Mouse (Mus musculus): ENCODE measurements around the gene Galnt9. TPM values are rescaled to one million over a fixed set of nuclear protein-coding genes. Genes with fewer than 3 reads are reported as not detected.

Galnt9 gene
- polyA plus RNA-seq, 1 experiment: 1.3 TPM

GRCm38 (mm10) chr5:110516390-110516789 is 27.8 kb upstream of the Galnt9 start:
- peaks cover 2% of the 10 kb centered on the region; the same call in 1 of the 2 replicates for H3K4me1 ChIP-seq (ENCODE audit: control insufficient read depth, insufficient read depth, insufficient read length)
- no peaks in the 10 kb centered on the region for H3K36me3 ChIP-seq (ENCODE audit: control insufficient read depth, insufficient read depth, low read length)
- TF ChIP-seq CTCF (IDR thresholded peaks at IDR 0.05; ENCODE audit: extremely low read depth, insufficient read depth, insufficient read length, insufficient replicate concordance) (no peak), POLR2A (IDR thresholded peaks at IDR 0.05; ENCODE audit: low read depth, low read length) (no peak)
- 66% methylated on average over 4 of the region's 4 CpGs for WGBS
- no peak overlapping the region for H3K4me3 ChIP-seq (ENCODE audit: extremely low read depth, insufficient read depth, insufficient read length)
- H3K27me3 ChIP-seq (ENCODE audit: control insufficient read depth, insufficient read depth, low read length): no peaks in the 10 kb centered on the region
- no peak overlapping the region for H3K27ac ChIP-seq (ENCODE audit: insufficient read depth, low read length)
- no peak for DNase-seq (ENCODE audit: low read depth in 1 of 2, low spot score in 2 of 2)

DNA sequence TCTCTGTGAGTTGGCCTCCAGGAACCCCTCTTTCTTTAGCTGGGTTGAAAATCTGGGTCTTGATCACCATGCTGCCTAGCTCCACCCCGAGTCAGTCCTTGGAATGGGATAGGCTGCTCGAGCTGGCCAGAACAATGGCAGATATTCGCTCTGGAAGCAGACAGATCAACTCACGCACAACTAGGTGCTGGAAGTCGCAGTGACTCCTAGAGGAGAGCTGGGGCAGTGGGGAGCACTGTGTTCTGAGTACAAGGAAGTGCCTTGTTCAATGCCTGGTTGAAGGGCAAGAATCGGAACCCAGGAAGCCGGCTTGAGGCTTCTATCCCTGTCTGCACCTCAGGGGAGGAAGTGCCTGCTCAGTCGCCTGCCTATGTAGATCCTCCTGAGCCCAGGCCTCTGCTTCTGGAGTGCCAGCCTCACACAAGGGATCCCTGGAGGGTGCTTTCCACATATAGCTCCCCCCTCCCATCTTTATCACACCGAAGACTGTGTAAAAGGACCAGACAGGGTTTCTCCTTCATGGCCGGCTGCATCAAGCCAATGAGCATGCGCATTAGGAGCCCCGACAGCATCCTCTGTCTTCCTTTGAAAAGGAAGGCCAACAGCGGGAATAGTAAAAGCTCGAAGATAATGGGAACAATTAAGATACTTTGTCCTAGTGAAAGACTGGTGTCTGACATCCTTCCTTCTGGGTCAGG is 25.9 kb upstream of the Galnt9 start:
- Histone ChIP-seq H3K36me3 (ENCODE audit: control insufficient read depth, insufficient read depth, low read length) (no peaks in the 10 kb centered on the region), H3K27me3 (ENCODE audit: control insufficient read depth, insufficient read depth, low read length) (no peaks in the 10 kb centered on the region), H3K4me3 (ENCODE audit: extremely low read depth, insufficient read depth, insufficient read length) (no peak overlapping the region), H3K4me1 (ENCODE audit: control insufficient read depth, insufficient read depth, insufficient read length) (peaks cover 2% of the 10 kb centered on the region; the same call in 1 of the 2 replicates), H3K27ac (ENCODE audit: insufficient read depth, low read length) (no peak overlapping the region)
- TF ChIP-seq POLR2A (IDR thresholded peaks at IDR 0.05; ENCODE audit: low read depth, low read length) (no peak), CTCF (IDR thresholded peaks at IDR 0.05; ENCODE audit: extremely low read depth, insufficient read depth, insufficient read length, insufficient replicate concordance) (no peak)
- WGBS: 57% methylated on average over 14 of the region's 14 CpGs
- no peak for DNase-seq (ENCODE audit: low read depth in 1 of 2, low spot score in 2 of 2)

GRCm38 (mm10) chr5:110520974-110521373 is 23.2 kb upstream of the Galnt9 start:
- H3K4me3 ChIP-seq (ENCODE audit: extremely low read depth, insufficient read depth, insufficient read length): no peak overlapping the region
- H3K36me3 ChIP-seq (ENCODE audit: control insufficient read depth, insufficient read depth, low read length): no peaks in the 10 kb centered on the region
- H3K27me3 ChIP-seq (ENCODE audit: control insufficient read depth, insufficient read depth, low read length): no peaks in the 10 kb centered on the region
- 85% methylated on average over 4 of the region's 4 CpGs for WGBS
- TF ChIP-seq POLR2A (IDR thresholded peaks at IDR 0.05; ENCODE audit: low read depth, low read length) (no peak), CTCF (IDR thresholded peaks at IDR 0.05; ENCODE audit: extremely low read depth, insufficient read depth, insufficient read length, insufficient replicate concordance) (no peak)
- DNase-seq (ENCODE audit: low read depth in 1 of 2, low spot score in 2 of 2): no peak
- H3K27ac ChIP-seq (ENCODE audit: insufficient read depth, low read length): no peak overlapping the region
- H3K4me1 ChIP-seq (ENCODE audit: control insufficient read depth, insufficient read depth, insufficient read length): no peaks in the 10 kb centered on the region

- no peak overlapping the region for H3K4me3 ChIP-seq (ENCODE audit: extremely low read depth, insufficient read depth, insufficient read length)
- H3K27me3 ChIP-seq (ENCODE audit: control insufficient read depth, insufficient read depth, low read length): no peaks in the 10 kb centered on the region
- H3K4me1 ChIP-seq (ENCODE audit: control insufficient read depth, insufficient read depth, insufficient read length): no peaks in the 10 kb centered on the region
- H3K27ac ChIP-seq (ENCODE audit: insufficient read depth, low read length): no peak overlapping the region
- TF ChIP-seq POLR2A (IDR thresholded peaks at IDR 0.05; ENCODE audit: low read depth, low read length) (no peak), CTCF (IDR thresholded peaks at IDR 0.05; ENCODE audit: extremely low read depth, insufficient read depth, insufficient read length, insufficient replicate concordance) (no peak)
- WGBS: 69% methylated on average over 7 of the region's 7 CpGs
- H3K36me3 ChIP-seq (ENCODE audit: control insufficient read depth, insufficient read depth, low read length): no peaks in the 10 kb centered on the region
- DNase-seq (ENCODE audit: low read depth in 1 of 2, low spot score in 2 of 2): no peak
Observed at GRCm38 (mm10) chr5:110521822-110522221, 22.3 kb upstream of the Galnt9 start.

DNA sequence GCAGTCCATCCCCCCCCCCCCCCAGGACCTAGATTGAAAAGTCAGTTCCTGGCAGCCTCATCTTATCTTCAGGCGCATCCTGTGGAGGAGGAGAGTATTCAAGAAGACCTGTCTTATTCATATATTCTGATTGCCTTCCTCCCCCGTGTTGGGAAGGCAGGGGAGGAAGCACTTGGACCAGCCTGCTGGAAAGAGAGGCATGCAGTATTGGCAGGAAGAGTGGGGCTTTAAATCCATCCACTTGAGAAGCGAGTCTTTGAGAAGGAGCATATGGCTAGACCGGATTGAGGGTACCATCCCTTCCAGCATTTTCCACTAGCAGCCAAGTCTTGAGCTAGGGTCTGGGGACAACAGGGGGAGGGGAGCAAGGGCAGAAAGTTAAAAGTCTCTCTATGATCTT is 20.9 kb upstream of the Galnt9 start:
- TF ChIP-seq CTCF (IDR thresholded peaks at IDR 0.05; ENCODE audit: extremely low read depth, insufficient read depth, insufficient read length, insufficient replicate concordance) (no peak), POLR2A (IDR thresholded peaks at IDR 0.05; ENCODE audit: low read depth, low read length) (no peak)
- Histone ChIP-seq H3K27ac (ENCODE audit: insufficient read depth, low read length) (no peak overlapping the region), H3K27me3 (ENCODE audit: control insufficient read depth, insufficient read depth, low read length) (no peaks in the 10 kb centered on the region), H3K4me1 (ENCODE audit: control insufficient read depth, insufficient read depth, insufficient read length) (no peaks in the 10 kb centered on the region), H3K4me3 (ENCODE audit: extremely low read depth, insufficient read depth, insufficient read length) (no peak overlapping the region), H3K36me3 (ENCODE audit: control insufficient read depth, insufficient read depth, low read length) (no peaks in the 10 kb centered on the region)
- DNase-seq (ENCODE audit: low read depth in 1 of 2, low spot score in 2 of 2): no peak
- WGBS: 66% methylated on average over 4 of the region's 4 CpGs

- H3K27me3 ChIP-seq (ENCODE audit: control insufficient read depth, insufficient read depth, low read length): no peaks in the 10 kb centered on the region
- 88% methylated on average over 6 of the region's 6 CpGs for WGBS
- no peak for DNase-seq (ENCODE audit: low read depth in 1 of 2, low spot score in 2 of 2)
- no peak overlapping the region for H3K4me3 ChIP-seq (ENCODE audit: extremely low read depth, insufficient read depth, insufficient read length)
- H3K27ac ChIP-seq (ENCODE audit: insufficient read depth, low read length): no peak overlapping the region
- TF ChIP-seq CTCF (IDR thresholded peaks at IDR 0.05; ENCODE audit: extremely low read depth, insufficient read depth, insufficient read length, insufficient replicate concordance) (no peak), POLR2A (IDR thresholded peaks at IDR 0.05; ENCODE audit: low read depth, low read length) (no peak)
- H3K4me1 ChIP-seq (ENCODE audit: control insufficient read depth, insufficient read depth, insufficient read length): no peaks in the 10 kb centered on the region
- no peaks in the 10 kb centered on the region for H3K36me3 ChIP-seq (ENCODE audit: control insufficient read depth, insufficient read depth, low read length)
Observed at GRCm38 (mm10) chr5:110525701-110526100, 18.5 kb upstream of the Galnt9 start.

DNA sequence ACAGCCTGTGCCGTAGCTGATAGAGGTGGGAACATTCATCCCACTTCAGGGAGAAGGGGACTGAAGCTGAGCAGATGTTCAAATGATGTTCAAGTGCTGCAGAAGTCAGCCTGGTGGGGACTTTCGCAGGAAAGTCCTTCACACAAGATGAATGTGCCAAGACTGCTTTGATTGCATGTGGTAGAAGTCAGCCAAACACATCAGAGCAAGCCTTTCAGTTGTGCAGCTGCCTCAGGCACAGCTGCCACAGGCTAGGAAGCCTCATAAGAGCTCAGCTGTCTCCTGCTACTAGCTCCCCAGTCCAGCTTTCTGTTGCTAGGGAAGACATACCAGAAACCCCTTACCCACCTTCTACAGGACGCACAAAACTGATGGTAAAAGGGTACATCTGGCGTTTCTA is 17.6 kb upstream of the Galnt9 start:
- no peak for TF ChIP-seq CTCF (IDR thresholded peaks at IDR 0.05; ENCODE audit: extremely low read depth, insufficient read depth, insufficient read length, insufficient replicate concordance)
- no peaks in the 10 kb centered on the region for H3K27me3 ChIP-seq (ENCODE audit: control insufficient read depth, insufficient read depth, low read length)
- no peak for DNase-seq (ENCODE audit: low read depth in 1 of 2, low spot score in 2 of 2)
- no peak overlapping the region for H3K27ac ChIP-seq (ENCODE audit: insufficient read depth, low read length)
- H3K4me3 ChIP-seq (ENCODE audit: extremely low read depth, insufficient read depth, insufficient read length): no peak overlapping the region
- H3K36me3 ChIP-seq (ENCODE audit: control insufficient read depth, insufficient read depth, low read length): no peaks in the 10 kb centered on the region
- 84% methylated on average over 4 of the region's 4 CpGs for WGBS
- no peaks in the 10 kb centered on the region for H3K4me1 ChIP-seq (ENCODE audit: control insufficient read depth, insufficient read depth, insufficient read length)

All from spleen, adult 2 months (tissue).